Mouse (Mus musculus) B cell, adult 2 months (primary cell): Measurements from ENCODE around the gene Syngr2.
"Not testable (repeated sequence)": the region's sequence is repeated elsewhere in the genome, so short reads cannot be mapped to it uniquely, and the experiment has no call there.

Source experiments
- DNase-seq, 2 experiments: peaks; one replicate each; pipeline ENCODE4 v3.0.0; 2022

Syngr2 gene

DNA sequence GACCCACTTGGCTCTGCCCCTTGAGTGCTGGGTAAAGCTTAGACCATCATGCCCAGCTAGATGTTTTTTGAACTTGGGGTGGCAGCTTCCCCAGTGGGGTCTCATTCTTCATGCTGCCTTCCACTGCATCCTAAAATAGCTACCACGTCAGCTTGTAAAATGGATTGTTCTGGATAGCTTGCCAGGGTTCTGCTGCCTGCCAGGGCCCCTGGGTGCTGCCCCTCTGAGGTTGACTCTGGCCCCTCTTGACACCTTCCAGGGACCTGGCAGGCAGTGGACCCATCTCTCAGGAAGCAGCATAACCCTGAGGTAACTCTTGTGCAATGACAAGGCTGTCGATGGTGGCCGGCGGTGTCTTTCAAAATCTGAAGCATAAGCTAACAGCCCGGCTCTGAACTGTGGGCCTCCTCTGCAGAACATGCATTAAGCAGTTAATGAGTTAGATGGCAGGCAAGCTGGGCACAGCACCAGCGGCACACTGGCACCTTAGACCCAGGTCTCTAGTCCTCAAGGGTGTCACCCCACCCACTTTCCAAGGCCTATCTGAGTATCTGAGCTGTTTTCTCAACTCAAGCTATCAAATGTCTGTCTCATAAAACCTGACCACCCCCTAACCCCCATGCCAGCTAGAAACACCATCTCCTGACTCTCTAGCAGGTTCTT lies 5.4 kb downstream of the Syngr2 start:
- no peak for DNase-seq

DNA sequence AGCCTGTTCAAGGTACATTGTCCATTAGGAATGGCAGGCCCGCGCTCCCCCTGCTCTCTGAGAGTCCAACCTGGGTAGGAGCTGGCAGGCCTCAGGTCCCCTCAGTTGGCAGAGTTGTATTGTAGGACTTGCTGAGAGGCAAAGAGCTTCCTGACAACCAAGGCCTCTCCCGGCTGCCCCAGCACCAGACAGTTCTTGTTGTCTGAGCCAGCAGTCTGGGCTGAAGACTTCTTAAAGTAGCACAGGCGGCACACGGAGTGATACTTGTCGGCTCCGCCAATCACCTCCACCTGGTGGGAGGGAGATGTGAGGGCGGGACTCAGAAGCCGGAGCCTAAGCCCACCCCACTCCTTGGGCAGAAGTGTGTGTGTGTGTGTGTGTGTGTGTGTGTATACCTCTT lies 6.4 kb downstream of the Syngr2 start:
- DNase-seq, result not testable (repeated sequence)

DNA sequence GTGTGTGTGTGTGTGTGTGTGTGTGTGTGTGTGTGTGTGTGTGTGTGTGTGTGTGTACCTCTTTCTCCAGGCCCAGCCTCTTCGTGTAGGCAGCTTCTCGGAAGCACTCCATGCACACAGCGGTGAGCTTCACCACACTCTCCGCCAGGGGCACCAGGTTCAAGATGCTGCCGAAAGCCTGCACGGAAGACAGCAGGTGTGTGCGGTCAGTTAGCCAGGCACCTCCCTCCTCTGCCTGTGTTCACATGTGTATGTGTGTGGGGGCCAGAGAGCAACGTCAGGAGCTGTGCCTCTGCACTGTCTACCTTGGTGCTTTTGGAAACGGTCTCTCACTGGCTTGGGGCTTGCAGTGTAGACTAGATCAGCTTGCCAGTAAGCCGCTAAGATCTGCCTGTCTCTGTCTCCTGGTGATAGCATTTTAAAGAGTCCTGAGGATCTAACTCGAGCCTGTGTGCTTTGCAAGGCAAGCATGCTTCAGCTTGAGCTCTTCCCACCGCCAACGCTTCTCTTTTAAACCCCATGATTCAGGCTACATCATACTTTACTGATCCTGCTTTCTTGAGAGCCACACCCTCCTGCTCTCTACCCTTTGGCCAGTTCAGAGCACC lies 7.0 kb downstream of the Syngr2 start:
- no peak for DNase-seq

DNA sequence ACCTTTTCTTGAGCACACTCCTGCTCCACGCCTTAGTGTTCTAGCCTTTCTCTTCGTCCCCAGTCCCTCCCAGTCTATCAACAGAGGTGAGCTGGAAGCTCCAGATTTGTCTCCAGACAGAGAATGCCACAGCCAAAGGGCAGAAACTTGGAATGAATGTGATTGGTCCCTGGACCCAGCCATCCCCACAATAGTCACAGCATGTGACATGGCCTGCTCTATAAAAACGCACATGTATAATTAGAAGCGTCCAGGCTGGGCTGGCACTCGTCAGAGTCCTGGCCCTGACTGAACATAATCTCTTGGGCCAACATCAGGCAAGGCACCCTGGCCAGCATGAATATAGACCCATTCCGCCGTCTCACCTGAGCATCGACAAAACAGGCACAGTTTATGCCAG lies 9.6 kb downstream of the Syngr2 start:
- no peak for DNase-seq

DNA sequence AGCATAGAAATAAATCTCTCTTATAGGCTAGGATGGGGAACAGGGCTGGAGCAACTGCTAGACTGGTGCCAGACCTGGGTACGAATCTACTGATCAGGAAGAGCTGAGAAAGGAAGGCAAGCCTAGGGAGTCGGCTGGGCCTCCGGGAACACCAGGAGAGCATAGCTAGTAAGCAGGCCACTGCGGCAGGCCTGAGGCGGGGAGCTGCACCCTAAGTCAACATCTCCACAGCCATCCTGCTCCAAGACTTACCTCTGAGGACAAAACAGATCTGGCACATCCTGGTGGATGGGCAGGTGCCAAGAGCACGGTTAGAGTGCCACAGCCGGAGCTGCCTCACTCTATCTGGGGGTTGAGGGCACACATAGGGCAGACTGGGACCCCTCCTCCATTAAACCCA lies 10.7 kb downstream of the Syngr2 start:
- no peak for DNase-seq

DNA sequence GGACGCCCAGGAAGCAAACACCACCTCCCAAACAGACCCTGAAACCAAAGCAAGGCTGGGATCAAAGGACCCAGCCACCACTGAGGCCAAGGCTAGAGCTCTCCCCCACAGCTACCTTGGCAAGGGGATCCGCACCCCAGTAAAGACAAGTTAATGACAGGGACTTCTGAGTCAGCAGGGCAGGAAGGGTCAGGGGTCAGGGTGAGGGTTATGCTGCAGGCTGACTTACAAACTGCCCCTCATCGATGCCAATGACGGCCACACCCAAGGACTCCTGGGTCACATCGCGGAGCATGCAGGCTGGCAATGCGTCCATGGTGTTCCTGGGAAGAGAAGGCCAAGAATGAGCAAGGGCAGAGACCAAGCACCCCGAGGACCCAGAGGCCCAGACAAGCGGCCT lies 12.4 kb downstream of the Syngr2 start:
- no peak for DNase-seq

DNA sequence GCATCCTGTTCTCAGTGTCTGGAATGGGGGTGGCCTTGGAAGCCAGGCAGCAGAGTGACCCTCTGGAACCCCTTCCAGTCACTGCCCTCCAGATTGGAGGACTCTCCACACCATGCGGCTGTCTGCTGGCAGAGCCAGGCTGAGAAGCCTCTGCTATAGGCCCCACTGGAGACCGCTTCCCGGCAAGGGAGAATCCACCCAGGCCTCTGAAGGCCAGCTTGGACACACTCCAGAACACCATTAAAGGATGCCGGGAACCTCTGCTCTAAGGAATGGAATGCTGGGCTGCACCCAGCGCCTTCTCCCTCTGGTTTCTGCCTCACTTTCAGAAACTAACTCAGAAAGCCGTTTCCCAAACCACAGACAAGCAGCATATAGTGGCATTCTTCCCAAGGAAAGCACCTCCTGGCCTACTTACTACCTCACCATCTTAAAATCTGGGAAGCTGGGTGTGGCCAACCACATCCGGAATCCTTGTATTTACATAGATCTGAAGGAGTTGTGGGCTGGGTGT lies 13.3 kb downstream of the Syngr2 start:
- DNase-seq, result no peak

DNA sequence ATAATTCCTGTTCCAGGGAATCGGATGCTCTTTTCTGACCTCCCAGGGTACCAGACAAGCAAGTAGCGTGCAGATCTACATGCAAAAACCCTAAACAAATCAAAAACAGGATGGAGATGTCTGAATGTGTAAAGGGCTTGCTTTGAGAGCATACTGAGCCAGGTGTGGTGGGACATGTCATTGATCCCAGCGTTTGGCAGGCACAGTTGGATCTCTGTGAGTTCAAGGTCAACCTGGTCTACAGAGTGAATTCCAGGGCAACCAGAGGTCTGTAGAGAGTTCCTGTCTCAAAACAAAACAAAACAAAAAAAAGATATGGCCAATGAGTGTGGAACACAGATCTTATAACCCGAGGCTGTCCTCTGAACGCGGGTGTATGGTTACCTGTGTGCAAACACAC lies 13.9 kb downstream of the Syngr2 start:
- no peak for DNase-seq

DNA sequence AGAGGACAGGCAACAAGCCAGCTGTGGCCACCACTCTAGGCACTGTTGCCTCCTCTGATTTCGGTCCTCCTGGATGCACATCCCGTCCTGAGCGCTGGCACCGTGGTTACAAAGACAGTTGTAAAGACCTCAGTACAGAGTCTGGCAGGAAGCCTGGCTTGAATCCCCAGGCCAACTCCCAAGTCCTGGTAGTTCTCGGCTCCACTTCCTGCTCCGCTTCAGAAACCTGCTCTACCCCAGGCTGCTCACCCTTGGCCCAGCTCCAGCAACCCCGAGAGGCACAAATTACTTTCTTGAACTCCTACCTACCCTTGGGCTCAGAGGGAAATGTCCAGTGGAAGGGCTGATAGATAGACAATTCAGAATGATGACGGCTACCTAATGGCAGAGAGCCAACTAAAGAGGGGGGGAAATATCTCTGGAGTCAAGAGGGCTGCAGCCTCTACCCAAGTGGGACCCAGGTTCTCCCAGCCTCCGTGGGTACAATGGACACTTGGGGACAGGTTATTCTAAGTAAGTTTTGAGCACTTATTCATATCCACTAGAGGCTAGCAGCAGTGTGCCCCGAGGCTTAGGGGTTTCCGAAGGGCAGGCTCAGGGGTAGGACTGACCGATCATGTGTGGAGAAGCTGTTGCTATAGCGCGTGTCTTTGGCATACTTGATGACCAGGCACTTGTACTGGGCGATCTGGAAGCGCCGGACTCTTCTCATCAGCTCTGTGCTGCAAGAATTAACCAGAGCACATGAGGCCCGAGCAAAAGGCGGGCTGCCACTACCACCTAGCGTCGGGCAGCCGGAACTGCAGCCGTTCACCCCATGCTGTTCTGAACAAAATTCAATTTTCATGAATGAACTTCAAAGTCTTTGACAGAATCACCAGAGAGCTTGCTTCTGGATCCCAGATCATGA lies 14.8 kb downstream of the Syngr2 start:
- DNase-seq, result peak; percentile 85 to 86

DNA sequence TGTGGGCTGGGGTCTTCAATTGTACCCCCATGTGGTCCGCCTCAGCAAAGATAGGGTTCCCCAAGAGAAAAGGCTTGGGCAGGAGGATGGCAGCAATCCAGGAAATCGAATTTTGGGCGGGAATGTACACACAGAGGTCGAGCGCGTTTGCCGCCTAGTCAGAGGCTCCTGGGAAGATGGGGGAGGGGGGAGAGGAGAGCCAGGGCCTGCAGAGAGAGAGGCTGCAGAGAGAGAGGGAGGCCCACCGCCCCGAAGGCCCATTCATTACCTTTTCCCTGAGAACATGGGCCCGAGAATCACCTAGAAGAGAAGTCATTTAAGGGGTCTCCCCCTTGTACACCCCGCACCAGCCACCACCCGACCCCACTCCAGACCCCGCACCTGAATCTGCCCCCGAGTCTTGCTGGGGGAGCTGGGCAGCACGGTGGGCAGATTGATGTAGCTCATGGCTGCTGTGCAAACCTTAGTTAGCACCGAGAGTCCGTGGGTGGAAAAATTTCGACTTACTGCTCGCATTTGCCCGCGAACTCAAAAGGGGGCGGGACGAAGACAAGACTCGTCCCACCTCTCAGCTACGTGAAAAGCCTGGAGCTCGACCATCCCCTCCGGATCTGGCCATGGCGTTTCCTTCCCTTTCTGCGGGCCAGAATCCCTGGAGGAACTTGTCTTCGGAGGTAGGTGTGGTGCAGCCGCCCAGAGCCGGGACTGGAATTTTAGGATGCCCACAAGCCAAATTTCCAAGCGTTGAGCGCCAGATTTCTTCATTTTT lies 16.0 kb downstream of the Syngr2 start, which contains the start of the genes Afmid and Tk1:
TSS of gene Afmid (plus strand) at position 592 of the 769 bp plus-strand sequence.
TSS of gene Tk1 (minus strand) at position 760 of the 769 bp plus-strand sequence.
- peak; percentile 33 to 36 for DNase-seq

DNA sequence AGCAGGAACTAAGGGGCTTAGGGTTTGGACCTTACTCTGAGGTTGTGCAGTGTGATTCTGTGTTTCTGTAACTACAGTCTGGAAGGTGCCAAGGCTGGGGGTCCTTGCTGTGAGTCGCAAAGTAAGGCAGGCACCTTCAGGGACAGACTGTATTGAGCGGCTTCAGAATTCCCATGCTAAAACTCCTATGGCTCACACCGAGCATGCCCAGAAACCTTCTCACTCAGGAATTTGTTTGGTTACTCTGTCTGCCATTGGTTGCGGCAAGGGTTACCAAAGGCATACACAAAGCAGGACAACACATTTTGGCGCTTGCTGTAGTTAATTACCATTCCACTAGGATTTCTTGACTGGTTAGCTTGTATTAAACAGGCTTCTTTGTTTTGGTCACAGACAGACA lies 16.7 kb downstream of the Syngr2 start:
- DNase-seq, result no peak

DNA sequence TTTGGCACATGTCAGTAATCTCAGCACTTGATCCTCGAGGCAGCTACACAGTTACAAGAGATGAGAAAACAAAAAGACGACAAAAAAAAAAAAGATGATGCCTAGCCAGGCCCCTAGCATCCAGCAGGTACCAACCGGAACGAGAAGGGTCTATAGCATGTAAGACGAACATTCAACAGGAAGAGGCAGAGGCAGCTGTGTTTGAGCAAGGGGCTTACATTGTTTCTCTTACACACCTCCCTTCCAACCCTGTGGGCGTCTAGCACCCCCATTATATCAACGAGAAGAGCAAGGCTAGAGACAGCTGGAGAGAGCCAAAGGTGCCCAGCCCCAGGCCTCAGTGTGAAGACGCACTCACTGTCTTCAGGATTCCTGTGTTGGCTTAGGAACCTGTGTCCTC lies 17.4 kb downstream of the Syngr2 start:
- no peak for DNase-seq

DNA sequence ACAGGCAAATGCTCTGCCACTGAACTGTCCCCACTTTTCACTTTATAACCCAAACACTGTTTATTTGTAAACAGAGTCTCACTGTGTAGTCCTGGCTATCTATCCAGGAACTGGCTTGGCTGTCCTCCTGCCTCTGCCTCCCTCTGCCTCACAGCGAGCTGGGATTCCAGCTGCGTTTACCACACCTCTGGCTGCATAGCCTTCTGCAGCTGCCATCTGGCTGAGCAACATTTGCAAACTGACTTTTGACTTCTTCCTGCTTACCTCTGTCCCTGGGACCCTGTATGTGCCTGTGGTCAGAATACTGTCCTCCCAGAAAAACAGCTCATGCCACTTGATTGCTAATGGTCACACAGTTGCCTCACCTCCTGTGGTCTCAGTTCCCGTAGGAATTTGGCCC lies 17.9 kb downstream of the Syngr2 start:
- DNase-seq, result no peak

DNA sequence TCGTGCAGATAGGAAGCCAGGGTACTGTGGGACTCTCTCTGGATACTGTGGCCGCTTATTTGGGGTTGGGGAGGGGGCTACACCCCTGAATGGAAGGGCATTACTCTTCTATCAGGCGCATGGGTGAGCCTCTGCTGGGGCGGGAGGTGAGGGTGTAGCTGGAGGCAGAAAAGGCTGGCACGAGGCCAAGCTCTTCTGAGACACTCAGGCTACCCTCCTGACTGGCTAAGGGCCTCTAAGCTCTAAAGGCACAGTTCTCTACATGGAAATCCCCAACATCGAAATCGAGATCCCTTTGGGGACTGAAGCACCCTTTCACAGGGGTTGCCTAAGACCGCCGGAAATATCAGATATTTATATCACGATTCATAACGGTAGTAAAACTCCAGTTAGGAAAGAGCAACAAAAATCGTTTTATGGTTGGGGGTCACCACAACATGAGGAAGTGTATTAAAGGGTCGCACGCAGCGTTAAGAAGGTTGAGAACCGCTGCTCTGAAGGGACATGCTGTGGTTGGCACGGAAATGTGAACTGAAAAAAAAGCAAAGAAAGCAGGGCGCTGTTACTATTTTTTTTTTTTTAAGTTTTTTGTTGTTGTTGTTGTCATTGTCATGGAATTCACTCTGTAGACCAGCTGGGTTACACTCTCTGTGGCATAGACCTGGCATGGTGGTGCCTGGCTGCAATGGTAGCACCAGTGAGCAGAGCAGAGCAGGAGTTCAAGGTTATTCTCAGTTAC lies 18.9 kb downstream of the Syngr2 start:
- DNase-seq, result peak; percentile 82

DNA sequence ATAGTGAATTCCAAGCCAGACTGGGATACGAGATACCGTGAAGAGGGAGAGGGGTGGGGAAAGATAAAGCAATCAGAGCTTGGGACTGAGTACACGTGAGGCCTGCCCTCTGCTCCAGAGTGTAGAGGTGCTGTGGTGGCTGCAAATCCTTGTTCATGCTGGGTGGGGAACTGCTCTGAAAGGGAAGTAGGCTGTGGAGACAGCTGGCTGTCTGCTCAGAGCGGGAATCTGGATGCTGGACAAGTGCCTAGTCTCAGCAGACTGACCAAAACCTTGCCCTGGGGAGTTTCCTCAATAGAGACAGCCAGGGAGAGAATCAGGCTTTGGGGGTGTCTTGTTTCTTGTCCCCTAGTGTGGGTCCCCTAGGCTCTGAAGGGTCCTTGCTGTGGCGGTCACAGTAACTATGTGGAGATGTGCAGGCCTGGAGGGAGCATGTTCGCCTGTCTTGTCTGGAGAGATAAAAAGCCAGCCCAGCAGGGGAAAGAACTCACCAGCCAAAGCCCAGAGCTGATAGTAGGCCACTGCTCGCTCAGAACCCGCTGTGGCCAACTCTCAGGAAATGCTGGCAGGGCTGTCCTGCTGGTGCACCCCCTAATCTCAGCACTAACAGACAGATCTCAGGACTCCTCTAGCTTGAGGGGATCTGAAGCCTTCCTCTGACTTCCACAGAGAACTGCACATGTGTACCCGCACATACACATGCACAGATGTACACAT lies 19.6 kb downstream of the Syngr2 start:
- DNase-seq, result no peak

DNA sequence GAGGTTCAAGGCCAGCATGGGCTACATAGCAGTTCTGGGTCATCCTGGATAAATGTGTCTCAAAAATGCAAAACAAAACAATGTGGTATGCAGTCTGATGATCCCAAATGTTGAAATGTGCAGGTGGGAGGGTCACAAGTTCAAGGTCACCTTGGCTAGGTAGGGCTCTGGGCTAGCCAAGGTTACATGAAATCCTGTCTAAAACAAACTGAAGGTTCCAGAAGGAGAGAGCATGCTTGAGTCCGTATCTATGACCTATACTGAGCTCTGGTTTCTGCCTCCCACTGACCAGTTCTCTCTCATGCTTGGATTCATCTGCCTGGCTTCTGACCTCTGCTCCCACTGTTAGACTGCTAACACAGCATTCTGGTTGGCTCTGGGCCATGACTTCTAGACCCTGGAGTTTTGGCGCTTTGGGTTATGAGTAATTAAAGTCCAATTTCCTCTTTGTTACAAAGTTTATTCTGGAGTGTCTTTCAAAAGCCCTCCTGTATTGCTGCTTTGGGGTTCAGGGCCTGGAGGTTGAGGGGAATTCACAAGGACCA lies 20.3 kb downstream of the Syngr2 start:
- DNase-seq, result no peak

DNA sequence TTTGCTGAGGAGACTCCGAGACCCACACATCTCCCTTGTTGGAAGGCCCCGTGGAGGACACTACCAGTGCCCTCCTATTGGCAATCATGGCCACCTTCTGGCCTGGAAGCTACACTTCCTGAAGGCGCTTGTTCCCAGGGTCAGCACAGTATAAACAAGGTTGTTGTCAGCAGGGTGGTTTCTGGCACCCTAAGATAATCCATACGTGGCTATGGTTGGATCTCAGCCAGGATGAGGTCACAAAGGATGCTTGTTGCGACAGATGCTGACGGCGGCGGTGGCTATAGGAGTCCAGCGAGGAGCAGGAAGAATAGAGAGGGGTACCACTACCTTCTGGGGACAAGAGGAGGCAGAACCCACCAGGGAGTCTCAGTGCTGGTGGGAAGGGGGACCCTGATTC lies 20.9 kb downstream of the Syngr2 start:
- DNase-seq, result no peak

DNA sequence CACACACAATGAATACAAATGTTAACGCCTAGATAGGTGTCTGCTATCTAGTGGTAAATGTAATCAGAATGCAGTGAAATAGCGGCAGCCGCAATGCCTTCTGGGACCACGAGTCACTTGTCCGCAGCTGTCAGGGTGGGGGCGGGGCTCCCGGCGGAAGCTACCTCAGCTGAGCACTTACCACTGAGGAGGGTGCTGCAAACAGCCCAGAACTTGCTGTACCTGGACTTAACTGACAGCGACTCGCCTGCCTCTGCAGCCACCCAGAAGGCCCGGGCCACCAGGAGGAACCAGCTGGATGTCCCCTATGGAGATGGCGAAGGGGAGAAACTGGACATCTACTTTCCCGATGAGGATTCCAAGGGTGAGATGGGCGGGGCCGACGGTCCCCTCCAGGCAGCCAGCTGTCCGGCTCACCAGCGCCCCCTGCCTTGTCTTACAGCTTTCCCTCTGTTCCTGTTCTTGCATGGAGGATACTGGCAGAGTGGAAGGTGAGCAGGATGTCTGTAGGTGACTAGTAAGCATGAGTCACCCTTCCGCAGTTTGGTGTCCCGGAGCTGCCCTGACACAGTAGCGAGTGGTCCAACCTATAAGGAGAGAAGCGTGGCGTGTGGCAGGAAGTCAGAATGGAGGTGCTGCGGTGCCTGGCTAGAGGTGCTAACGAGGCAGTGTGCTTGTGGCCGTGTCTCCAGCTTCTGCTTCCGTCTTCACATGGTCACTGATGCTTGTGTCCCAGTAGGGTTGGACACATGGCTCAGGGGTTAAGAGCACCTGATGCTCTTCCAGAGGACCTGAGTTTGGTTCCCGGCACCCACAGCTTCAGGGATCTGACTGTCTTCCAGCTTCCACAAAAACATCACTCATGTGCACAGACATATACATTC lies 22.9 kb downstream of the Syngr2 start:
- DNase-seq, result peak; percentile 94 to 95

DNA sequence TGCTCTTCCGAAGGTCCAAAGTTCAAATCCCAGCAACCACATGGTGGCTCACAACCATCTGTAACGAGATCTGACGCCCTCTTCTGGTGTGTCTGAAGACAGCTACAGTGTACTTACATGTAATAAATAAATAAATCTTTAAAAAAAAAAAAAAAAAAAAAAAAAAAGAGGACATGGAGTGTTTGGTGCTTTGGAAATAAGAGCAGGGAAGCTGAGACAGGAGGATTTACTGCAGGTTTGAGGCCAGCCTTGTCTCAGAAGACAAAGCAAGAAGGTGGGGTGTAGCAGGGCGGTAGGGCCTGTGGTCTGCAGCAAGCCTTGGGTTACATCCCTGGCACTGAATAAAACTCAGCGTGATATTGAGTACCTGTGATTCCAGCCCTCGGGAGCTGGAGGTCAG lies 24.0 kb downstream of the Syngr2 start:
- not testable (repeated sequence) for DNase-seq

DNA sequence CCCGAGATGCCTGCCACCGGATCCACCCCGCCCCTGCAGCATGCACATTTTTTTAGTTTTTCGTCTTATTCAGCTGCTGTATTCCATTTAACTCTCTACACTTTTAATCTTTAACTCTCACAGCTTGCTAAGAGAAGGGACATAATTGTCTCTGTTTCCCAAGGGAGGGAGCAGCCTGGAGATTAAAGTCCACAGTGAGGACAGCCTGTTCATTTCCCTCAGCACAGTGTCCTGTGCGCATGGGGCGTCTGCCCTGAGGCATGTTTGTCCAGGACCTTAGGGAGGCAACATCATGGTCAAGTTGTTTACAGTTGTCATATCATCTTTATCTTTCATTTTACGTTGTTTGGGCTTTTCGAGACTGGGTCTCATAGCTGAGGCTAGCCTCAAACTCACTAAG lies 24.6 kb downstream of the Syngr2 start:
- no peak for DNase-seq
